Mouse (Mus musculus) ES-E14 (cell line): ENCODE data around the gene Tiam1.

Source experiments
- HCFC1 ChIP-seq: IDR thresholded peaks from 2 replicates; pipeline ENCODE4 v1.6.1; 2012; ENCODE audit warnings: low read length, inconsistent platforms, borderline replicate concordance; ENCODE audit not compliant: insufficient read depth
- ZNF384 ChIP-seq: IDR thresholded peaks from 2 replicates; pipeline ENCODE4 v1.6.1; 2012; ENCODE audit warnings: low read depth, low read length, inconsistent platforms

- no peak for TF ChIP-seq HCFC1
- no peak for TF ChIP-seq ZNF384
Observed at GRCm38 (mm10) chr16:89863264-89863663, 280.3 kb downstream of the Tiam1 start.
